Mouse (Mus musculus) bone marrow macrophage, adult 2 months (primary cell): Measurements from ENCODE around the gene Prelid3b.

Source experiments
- CTCF ChIP-seq: IDR thresholded peaks from 2 replicates; pipeline ENCODE4 v1.5.1; 2012; ENCODE audit warnings: low read depth, mild to moderate bottlenecking, low read length, moderate library complexity
- POLR2A ChIP-seq: IDR thresholded peaks from 2 replicates; pipeline ENCODE4 v1.6.1; 2012; ENCODE audit warnings: mild to moderate bottlenecking, low read depth, low read length, borderline replicate concordance

DNA sequence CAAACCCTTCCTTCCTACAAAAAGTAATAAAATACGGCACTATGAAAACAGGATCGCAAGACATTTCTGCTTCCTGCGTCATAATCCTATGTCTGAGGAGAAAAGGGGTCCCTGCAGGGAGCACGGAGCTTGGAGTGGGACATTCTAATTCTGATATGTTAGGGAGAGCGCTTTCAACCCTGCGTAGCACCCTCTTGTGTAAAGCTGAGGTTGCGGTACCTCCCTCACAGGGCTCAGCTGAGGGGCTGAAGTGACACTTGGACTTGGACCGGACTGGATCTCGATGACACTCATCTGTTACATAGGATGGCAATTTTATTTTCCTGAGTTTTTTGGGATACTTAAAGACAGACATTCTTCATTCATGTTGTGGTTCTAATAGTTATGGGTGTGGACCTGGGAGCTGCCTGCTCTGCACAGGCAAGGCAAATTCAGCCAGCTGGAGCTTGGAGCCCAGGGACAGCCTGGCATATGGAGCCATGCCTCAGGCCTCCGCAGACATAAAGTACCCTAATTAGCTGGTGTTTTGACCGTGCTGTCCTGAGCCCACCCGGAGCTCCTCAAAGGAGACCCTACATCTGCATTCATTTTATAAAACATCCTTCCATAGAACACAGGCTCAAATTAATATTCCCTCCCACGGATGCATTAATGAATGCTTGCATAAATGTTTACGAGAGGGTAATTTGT is 28.1 kb upstream of the Prelid3b start:
- no peak for TF ChIP-seq POLR2A
- TF ChIP-seq CTCF: no peak
